Mouse (Mus musculus) CH12.LX (cell line): ENCODE results near the gene Bmpr2. TPM values are rescaled to one million over a fixed set of nuclear protein-coding genes. Genes with fewer than 3 reads are reported as not detected.

ENCODE experiments used
- DNase-seq: peaks from one replicate; pipeline ENCODE4 v3.0.0-alpha.2; 2013; ENCODE audit errors: extremely low read depth
- H3K27ac ChIP-seq: 2 replicates; pipeline ENCODE4 v1.5.1; 2012; ENCODE audit warnings: low read depth, mild to moderate bottlenecking, control low read depth, moderate library complexity; ENCODE audit not compliant: insufficient read depth
- H3K27me3 ChIP-seq: replicated peaks from 2 replicates; pipeline ENCODE3; 2012; ENCODE audit warnings: inconsistent platforms
- H3K36me3 ChIP-seq, 2 experiments: replicated peaks in 1 of 2; 2 replicates each; pipeline versions ENCODE3 to v1.6.1; 2012; ENCODE audit warnings: inconsistent platforms in 1 of 2, low read length in 1 of 2, mild to moderate bottlenecking in 1 of 2, mixed read lengths in 1 of 2, moderate library complexity in 1 of 2; ENCODE audit not compliant: control insufficient read depth in 1 of 2, insufficient read depth in 1 of 2
- H3K4me1 ChIP-seq, 2 experiments: 2 replicates each; pipeline ENCODE4 v1.6.1; 2012; ENCODE audit warnings: inconsistent platforms in 1 of 2, moderate library complexity in 1 of 2; ENCODE audit not compliant: insufficient read depth in 2 of 2, control insufficient read depth in 1 of 2
- H3K4me2 ChIP-seq: 2 replicates; pipeline ENCODE4 v1.6.1; 2012; ENCODE audit warnings: low read depth, mild to moderate bottlenecking, control low read depth; ENCODE audit not compliant: poor library complexity, insufficient read depth, severe bottlenecking
- H3K4me3 ChIP-seq, 3 experiments: fragments of 150-350 bp in 1 of 3; sonication (generic) in 1 of 3; replicated peaks in 1 of 3; 2 replicates each; pipeline versions ENCODE3 to v1.5.1; 2011 to 2012; ENCODE audit warnings: low read depth in 2 of 3, low read length in 2 of 3, mild to moderate bottlenecking in 2 of 3, moderate library complexity in 2 of 3, control low read depth in 1 of 3, improper control_type of control experiment in 1 of 3, inconsistent platforms in 1 of 3, mixed read lengths in 1 of 3; ENCODE audit not compliant: poor library complexity in 1 of 3
- H3K79me2 ChIP-seq: replicated peaks from 2 replicates; pipeline ENCODE4 v1.6.1; 2012; ENCODE audit warnings: mild to moderate bottlenecking, moderate library complexity; ENCODE audit not compliant: control insufficient read depth, poor library complexity, insufficient read depth, severe bottlenecking; ENCODE audit errors: extremely low read depth
- H3K9ac ChIP-seq: 2 replicates; pipeline ENCODE4 v1.6.1; 2012; ENCODE audit warnings: low read depth, mild to moderate bottlenecking, control low read depth, moderate library complexity; ENCODE audit not compliant: insufficient read depth
- H3K9me3 ChIP-seq: replicated peaks from 2 replicates; pipeline ENCODE3; 2012; ENCODE audit warnings: low read length, inconsistent platforms, mixed read lengths
- CTCF ChIP-seq, 2 experiments: IDR thresholded peaks in 1 of 2; conservative IDR thresholded peaks in 1 of 2; 2 replicates each; pipeline ENCODE4 v1.5.1; 2011 to 2012; ENCODE audit warnings: low read depth in 2 of 2, low read length in 2 of 2, improper control_type of control experiment in 1 of 2, inconsistent platforms in 1 of 2, mild to moderate bottlenecking in 1 of 2, moderate library complexity in 1 of 2
- GABPA ChIP-seq: IDR thresholded peaks from 2 replicates; pipeline ENCODE4 v1.6.1; 2012; ENCODE audit warnings: low read depth, low read length, improper control_type of control experiment, inconsistent platforms; ENCODE audit not compliant: insufficient replicate concordance
- MAX ChIP-seq: IDR thresholded peaks from 2 replicates; pipeline ENCODE4 v1.6.1; 2011; ENCODE audit warnings: low read length, improper control_type of control experiment
- MAZ ChIP-seq: IDR thresholded peaks from 2 replicates; pipeline ENCODE4 v1.6.1; 2012; ENCODE audit warnings: low read depth, mild to moderate bottlenecking, inconsistent platforms, low read length, improper control_type of control experiment, moderate library complexity
- MYC ChIP-seq: IDR thresholded peaks from 2 replicates; pipeline ENCODE4 v1.6.1; 2011; ENCODE audit warnings: low read depth, mild to moderate bottlenecking, improper control_type of control experiment, low read length
- PAX5 ChIP-seq: IDR thresholded peaks from 2 replicates; pipeline ENCODE4 v1.6.1; 2012; ENCODE audit warnings: low read length, inconsistent platforms, mixed read lengths
- RCOR1 ChIP-seq: conservative IDR thresholded peaks from 2 replicates; pipeline ENCODE4 v1.6.1; 2012; ENCODE audit warnings: low read depth, mild to moderate bottlenecking, inconsistent platforms, low read length, improper control_type of control experiment
- TBP ChIP-seq: conservative IDR thresholded peaks from 2 replicates; pipeline ENCODE4 v1.6.1; 2011; ENCODE audit warnings: low read depth, low read length, improper control_type of control experiment
- TCF12 ChIP-seq: IDR thresholded peaks from 2 replicates; pipeline ENCODE4 v1.6.1; 2014; ENCODE audit warnings: low read depth, mild to moderate bottlenecking, inconsistent platforms, low read length, improper control_type of control experiment
- ZKSCAN1 ChIP-seq: IDR thresholded peaks from 2 replicates; pipeline ENCODE4 v1.6.1; 2012; ENCODE audit warnings: low read depth, inconsistent platforms, low read length, improper control_type of control experiment, borderline replicate concordance
- dilution Hi-C: fragments of 300-500 bp; cut with MboI; formaldehyde crosslinking; loops from 2 replicates; pipeline ENCODE4 v1.14.3; 2020; ENCODE audit warnings: low sequenced_read_pairs; ENCODE audit not compliant: extremely low pct_unique_long_range_greater_than_20kb, extremely low pct_ligation_motif_present
- in situ Hi-C: fragments of 300-500 bp; cut with MboI; formaldehyde crosslinking; loops from 3 replicates; pipeline ENCODE4 v1.14.3; 2019; ENCODE audit warnings: low sequenced_read_pairs, low pct_ligation_motif_present, low pct_unique_long_range_greater_than_20kb, mixed read lengths
- polyA plus RNA-seq: library from polyadenylated mRNA; unstranded; fragments of >175 nt; gene quantifications from 2 replicates; pipeline ENCODE4 v1.2.1, GENCODE M21; 2012; ENCODE audit warnings: low read depth; ENCODE audit not compliant: insufficient read length
- total RNA-seq, 2 experiments: library from RNA; depleted of rRNA; stranded (reverse); fragments of 300-350 nt in 1 of 2; fragments of >200 nt in 1 of 2; gene quantifications; 2 replicates each; pipeline ENCODE4 v1.2.3; 2012 to 2014

Bmpr2 gene
- total and polyA plus RNA-seq, 3 experiments = 3.6 to 5.0 (median 4.7) TPM

GRCm38 (mm10) chr1:59897147-59897798 lies 134.1 kb downstream of the Bmpr2 start:
- H3K4me1 ChIP-seq = peaks cover 0 to 33% of the 10 kb centered on the region in 2 experiments; a peak in 3 of 4 replicates
- H3K27me3 ChIP-seq = no peaks in the 10 kb centered on the region
- dilution Hi-C loops = no loop called here
- no peak overlapping the region for H3K27ac ChIP-seq
- DNase-seq = no peak
- H3K79me2 ChIP-seq = no peaks in the 10 kb centered on the region
- no peak overlapping the region for H3K9ac ChIP-seq
- TF ChIP-seq PAX5 (no peak), TCF12 (no peak), TBP (no peak), RCOR1 (no peak), MAZ (no peak), MYC (no peak), ZKSCAN1 (no peak), CTCF (conservative IDR thresholded peaks at IDR 0.05 in 1 of 2, IDR thresholded peaks at IDR 0.05 in 1 of 2; ENCODE audit: low read depth in 2 of 2, low read length in 2 of 2) (no peak), MAX (no peak)
- no peak overlapping the region for H3K4me2 ChIP-seq
- H3K4me3 ChIP-seq = no peak overlapping the region
- peaks cover under 1% of the 10 kb centered on the region for H3K9me3 ChIP-seq
- in situ Hi-C loops = loop anchor here (10.0 to 25.0 kb wide), 2 partner anchors 88 to 1065 kb away; no protein-coding TSS in a partner anchor
- no peaks in the 10 kb centered on the region for H3K36me3 ChIP-seq

- in situ Hi-C loops = loop anchor here (10.0 to 25.0 kb wide), 2 partner anchors 85 to 1063 kb away; no protein-coding TSS in a partner anchor
- H3K27ac ChIP-seq = no peak overlapping the region
Observed at GRCm38 (mm10) chr1:59899679-59900078, 136.5 kb downstream of the Bmpr2 start.

GRCm38 (mm10) chr1:59901082-59901876 lies 138.1 kb downstream of the Bmpr2 start:
- Histone ChIP-seq H3K4me2 (no peak overlapping the region), H3K27me3 (no peaks in the 10 kb centered on the region), H3K9ac (no peak overlapping the region), H3K79me2 (no peaks in the 10 kb centered on the region), H3K9me3 (no peaks in the 10 kb centered on the region), H3K27ac (no peak overlapping the region), H3K4me1 (peaks cover 0 to 21% of the 10 kb centered on the region in 2 experiments; a peak in 2 of 4 replicates), H3K36me3 (no peaks in the 10 kb centered on the region), H3K4me3 (no peak overlapping the region)
- DNase-seq = no peak
- dilution Hi-C loops (no loop called here), in situ Hi-C loops (no loop called here)
- no peak for TF ChIP-seq GABPA

More at GRCm38 (mm10) chr1:59899679-59900078, 136.5 kb downstream of the Bmpr2 start:
- no peak overlapping the region for H3K4me2 ChIP-seq
- H3K4me3 ChIP-seq = no peak overlapping the region
- dilution Hi-C loops = no loop called here
- no peaks in the 10 kb centered on the region for H3K36me3 ChIP-seq
- H3K27me3 ChIP-seq = no peaks in the 10 kb centered on the region
- H3K9ac ChIP-seq = no peak overlapping the region
- no peak for TF ChIP-seq GABPA
- TF ChIP-seq, all 38 proteins: peak for 0
- DNase-seq = no peak
- no peaks in the 10 kb centered on the region for H3K79me2 ChIP-seq
- H3K4me1 ChIP-seq = peaks cover 0 to 33% of the 10 kb centered on the region in 2 experiments; a peak in 3 of 4 replicates
- H3K9me3 ChIP-seq = no peaks in the 10 kb centered on the region
